Mouse (Mus musculus): Measurements from ENCODE around the gene Slf2. TPM values are rescaled to one million over a fixed set of nuclear protein-coding genes. Genes with fewer than 3 reads are reported as not detected.

Gene Slf2
- polyA plus RNA-seq, 1 experiment = 9.1 TPM

- no peak overlapping the region for H3K4me3 ChIP-seq (ENCODE audit: insufficient read depth, poor library complexity, severe bottlenecking)
- H3K79me3 ChIP-seq (ENCODE audit: low read depth) = no peaks in the 10 kb centered on the region
- TF ChIP-seq MAX (IDR thresholded peaks at IDR 0.05) = no peak
- no peak for TF ChIP-seq MYOG (IDR thresholded peaks at IDR 0.05; ENCODE audit: control insufficient read depth, extremely low read depth, insufficient read length)
- no peak for TF ChIP-seq USF1 (IDR thresholded peaks at IDR 0.05; ENCODE audit: low read depth)
- no peak for TF ChIP-seq CEBPB (IDR thresholded peaks at IDR 0.05; ENCODE audit: low read depth)
- TF ChIP-seq CTCF (IDR thresholded peaks at IDR 0.05; ENCODE audit: control insufficient read depth, insufficient read depth, insufficient read length) = no peak
- TF ChIP-seq FOSL1 (IDR thresholded peaks at IDR 0.05; ENCODE audit: insufficient read depth, low read length, poor library complexity, severe bottlenecking) = no peak
- TF ChIP-seq MYOD1 (IDR thresholded peaks at IDR 0.05; ENCODE audit: control insufficient read depth, insufficient read length, low read depth) = no peak
- no peaks in the 10 kb centered on the region for H3K27me3 ChIP-seq (ENCODE audit: control insufficient read depth, insufficient read depth, insufficient read length)
- no peaks in the 10 kb centered on the region for H3K79me2 ChIP-seq (ENCODE audit: control insufficient read depth, insufficient read depth)
- H3K36me3 ChIP-seq (ENCODE audit: control insufficient read depth, insufficient read depth) = peaks cover 93% of the 10 kb centered on the region
- no peak overlapping the region for H3ac ChIP-seq (ENCODE audit: control insufficient read depth, insufficient read length, low read depth)
Observed at GRCm38 (mm10) chr19:44968329-44968728, 37.4 kb downstream of the Slf2 start.

- Histone ChIP-seq H3K79me3 (ENCODE audit: low read depth) (no peaks in the 10 kb centered on the region), H3K36me3 (ENCODE audit: control insufficient read depth, insufficient read depth) (peaks cover 97% of the 10 kb centered on the region), H3K27me3 (ENCODE audit: control insufficient read depth, insufficient read depth, insufficient read length) (no peaks in the 10 kb centered on the region), H3ac (ENCODE audit: control insufficient read depth, insufficient read length, low read depth) (no peak overlapping the region), H3K4me3 (ENCODE audit: insufficient read depth, poor library complexity, severe bottlenecking) (no peak overlapping the region), H3K79me2 (ENCODE audit: control insufficient read depth, insufficient read depth) (no peaks in the 10 kb centered on the region)
- TF ChIP-seq MYOD1 (IDR thresholded peaks at IDR 0.05; ENCODE audit: control insufficient read depth, insufficient read length, low read depth) = no peak
- no peak for TF ChIP-seq USF1 (IDR thresholded peaks at IDR 0.05; ENCODE audit: low read depth)
- no peak for TF ChIP-seq FOSL1 (IDR thresholded peaks at IDR 0.05; ENCODE audit: insufficient read depth, low read length, poor library complexity, severe bottlenecking)
- no peak for TF ChIP-seq CTCF (IDR thresholded peaks at IDR 0.05; ENCODE audit: control insufficient read depth, insufficient read depth, insufficient read length)
- no peak for TF ChIP-seq MAX (IDR thresholded peaks at IDR 0.05)
- TF ChIP-seq CEBPB (IDR thresholded peaks at IDR 0.05; ENCODE audit: low read depth) = no peak
- no peak for TF ChIP-seq MYOG (IDR thresholded peaks at IDR 0.05; ENCODE audit: control insufficient read depth, extremely low read depth, insufficient read length)
Observed at GRCm38 (mm10) chr19:44976636-44977035, 45.7 kb downstream of the Slf2 start.

GRCm38 (mm10) chr19:44977148-44977547, 46.2 kb downstream of the Slf2 start:
- no peaks in the 10 kb centered on the region for H3K79me3 ChIP-seq (ENCODE audit: low read depth)
- no peaks in the 10 kb centered on the region for H3K27me3 ChIP-seq (ENCODE audit: control insufficient read depth, insufficient read depth, insufficient read length)
- H3K36me3 ChIP-seq (ENCODE audit: control insufficient read depth, insufficient read depth) = peaks cover 97% of the 10 kb centered on the region
- H3K79me2 ChIP-seq (ENCODE audit: control insufficient read depth, insufficient read depth) = no peaks in the 10 kb centered on the region
- TF ChIP-seq MYOD1 (IDR thresholded peaks at IDR 0.05; ENCODE audit: control insufficient read depth, insufficient read length, low read depth) (no peak), MAX (IDR thresholded peaks at IDR 0.05) (no peak), FOSL1 (IDR thresholded peaks at IDR 0.05; ENCODE audit: insufficient read depth, low read length, poor library complexity, severe bottlenecking) (no peak), CEBPB (IDR thresholded peaks at IDR 0.05; ENCODE audit: low read depth) (no peak), USF1 (IDR thresholded peaks at IDR 0.05; ENCODE audit: low read depth) (no peak), MYOG (IDR thresholded peaks at IDR 0.05; ENCODE audit: control insufficient read depth, extremely low read depth, insufficient read length) (no peak), CTCF (IDR thresholded peaks at IDR 0.05; ENCODE audit: control insufficient read depth, insufficient read depth, insufficient read length) (no peak)
- H3K4me3 ChIP-seq (ENCODE audit: insufficient read depth, poor library complexity, severe bottlenecking) = no peak overlapping the region
- no peak overlapping the region for H3ac ChIP-seq (ENCODE audit: control insufficient read depth, insufficient read length, low read depth)

GRCm38 (mm10) chr19:44980787-44981186, 49.8 kb downstream of the Slf2 start:
- no peak overlapping the region for H3K4me3 ChIP-seq (ENCODE audit: insufficient read depth, poor library complexity, severe bottlenecking)
- no peaks in the 10 kb centered on the region for H3K27me3 ChIP-seq (ENCODE audit: control insufficient read depth, insufficient read depth, insufficient read length)
- no peak overlapping the region for H3ac ChIP-seq (ENCODE audit: control insufficient read depth, insufficient read length, low read depth)
- TF ChIP-seq MYOD1 (IDR thresholded peaks at IDR 0.05; ENCODE audit: control insufficient read depth, insufficient read length, low read depth) = no peak
- TF ChIP-seq CTCF (IDR thresholded peaks at IDR 0.05; ENCODE audit: control insufficient read depth, insufficient read depth, insufficient read length) = no peak
- TF ChIP-seq USF1 (IDR thresholded peaks at IDR 0.05; ENCODE audit: low read depth) = no peak
- TF ChIP-seq MYOG (IDR thresholded peaks at IDR 0.05; ENCODE audit: control insufficient read depth, extremely low read depth, insufficient read length) = no peak
- TF ChIP-seq MAX (IDR thresholded peaks at IDR 0.05) = no peak
- no peak for TF ChIP-seq CEBPB (IDR thresholded peaks at IDR 0.05; ENCODE audit: low read depth)
- TF ChIP-seq FOSL1 (IDR thresholded peaks at IDR 0.05; ENCODE audit: insufficient read depth, low read length, poor library complexity, severe bottlenecking) = no peak
- H3K79me2 ChIP-seq (ENCODE audit: control insufficient read depth, insufficient read depth) = no peaks in the 10 kb centered on the region
- H3K36me3 ChIP-seq (ENCODE audit: control insufficient read depth, insufficient read depth) = peaks cover 72% of the 10 kb centered on the region
- H3K79me3 ChIP-seq (ENCODE audit: low read depth) = no peaks in the 10 kb centered on the region

GRCm38 (mm10) chr19:44982477-44983115, 51.6 kb downstream of the Slf2 start:
- Histone ChIP-seq H3ac (ENCODE audit: control insufficient read depth, insufficient read length, low read depth) (no peak overlapping the region), H3K36me3 (ENCODE audit: control insufficient read depth, insufficient read depth) (peaks cover 54% of the 10 kb centered on the region), H3K4me3 (ENCODE audit: insufficient read depth, poor library complexity, severe bottlenecking) (no peak overlapping the region), H3K27me3 (ENCODE audit: control insufficient read depth, insufficient read depth, insufficient read length) (no peaks in the 10 kb centered on the region), H3K79me3 (ENCODE audit: low read depth) (no peaks in the 10 kb centered on the region), H3K79me2 (ENCODE audit: control insufficient read depth, insufficient read depth) (no peaks in the 10 kb centered on the region)
- TF ChIP-seq USF1 (IDR thresholded peaks at IDR 0.05; ENCODE audit: low read depth) (no peak), CTCF (IDR thresholded peaks at IDR 0.05; ENCODE audit: control insufficient read depth, insufficient read depth, insufficient read length) (no peak), MYOG (IDR thresholded peaks at IDR 0.05; ENCODE audit: control insufficient read depth, extremely low read depth, insufficient read length) (no peak), FOSL1 (IDR thresholded peaks at IDR 0.05; ENCODE audit: insufficient read depth, low read length, poor library complexity, severe bottlenecking) (no peak), MYOD1 (IDR thresholded peaks at IDR 0.05; ENCODE audit: control insufficient read depth, insufficient read length, low read depth) (no peak), MAX (IDR thresholded peaks at IDR 0.05) (no peak), CEBPB (IDR thresholded peaks at IDR 0.05; ENCODE audit: low read depth) (no peak)

All from C2C12 (cell line).